Mouse (Mus musculus): ENCODE measurements around the gene Gjb1.

DNA sequence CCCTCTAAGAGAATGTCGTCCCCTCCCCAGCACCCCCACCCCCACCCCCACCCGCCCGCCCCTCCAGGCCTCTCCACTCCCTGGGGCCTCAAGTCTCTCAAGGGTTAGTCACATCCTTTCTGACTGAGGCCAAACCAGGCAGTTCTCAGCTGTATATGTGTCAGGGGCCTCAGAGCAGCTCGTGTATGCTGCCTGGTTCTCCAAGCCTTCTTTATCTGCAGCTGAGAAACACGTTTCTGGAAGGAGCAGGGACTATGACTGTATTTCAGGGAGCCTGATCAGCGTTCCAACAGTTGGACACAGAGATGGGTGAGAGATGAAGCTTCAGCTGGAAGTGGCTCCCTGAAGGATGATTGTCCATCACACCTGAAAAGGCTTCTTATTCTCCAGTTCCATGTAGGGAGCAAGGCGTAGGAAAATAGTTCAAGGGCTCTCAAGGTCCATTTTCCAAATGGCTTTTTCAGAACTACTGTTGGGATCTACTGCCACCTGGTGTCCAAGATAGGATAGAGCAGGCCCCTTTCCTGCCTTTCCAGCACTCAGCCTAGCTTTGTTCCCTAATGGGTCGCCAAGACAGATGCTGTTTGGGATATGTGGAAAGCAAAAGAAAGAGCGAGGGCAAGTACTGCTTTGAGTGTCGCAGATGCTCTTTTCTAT, 46.7 kb upstream of the Gjb1 start:
- no peak for TF ChIP-seq POLR2A (IDR thresholded peaks at IDR 0.05; ENCODE audit: insufficient read length, low read depth)
- TF ChIP-seq POLR2AphosphoS2 (IDR thresholded peaks at IDR 0.05; ENCODE audit: insufficient read length, low read depth) = no peak
- no peak for TF ChIP-seq USF1 (IDR thresholded peaks at IDR 0.05; ENCODE audit: low read depth)
- no peak for TF ChIP-seq E2F4 (IDR thresholded peaks at IDR 0.05; ENCODE audit: insufficient read depth)
- no peak for TF ChIP-seq MYOD1 (IDR thresholded peaks at IDR 0.05; ENCODE audit: control insufficient read depth in 1 of 3, insufficient read length in 2 of 3, low read depth in 2 of 3)
- TF ChIP-seq TCF3 (IDR thresholded peaks at IDR 0.05; ENCODE audit: insufficient read length, low read depth) = no peak
- TF ChIP-seq CEBPB (IDR thresholded peaks at IDR 0.05; ENCODE audit: insufficient read depth, poor library complexity, severe bottlenecking) = no peak
- no peak for TF ChIP-seq MAX (IDR thresholded peaks at IDR 0.05; ENCODE audit: low read depth)

Data from myocyte (in vitro differentiated cells).